Mouse (Mus musculus): Measurements from ENCODE around the gene Uba3. TPM values are rescaled to one million over a fixed set of nuclear protein-coding genes. Genes with fewer than 3 reads are reported as not detected.
A peak's percentile ranks its signal among the peaks of the same experiment; 100 is the strongest.

Gene Uba3
- polyA plus RNA-seq, 1 experiment: 16.6 TPM

DNA sequence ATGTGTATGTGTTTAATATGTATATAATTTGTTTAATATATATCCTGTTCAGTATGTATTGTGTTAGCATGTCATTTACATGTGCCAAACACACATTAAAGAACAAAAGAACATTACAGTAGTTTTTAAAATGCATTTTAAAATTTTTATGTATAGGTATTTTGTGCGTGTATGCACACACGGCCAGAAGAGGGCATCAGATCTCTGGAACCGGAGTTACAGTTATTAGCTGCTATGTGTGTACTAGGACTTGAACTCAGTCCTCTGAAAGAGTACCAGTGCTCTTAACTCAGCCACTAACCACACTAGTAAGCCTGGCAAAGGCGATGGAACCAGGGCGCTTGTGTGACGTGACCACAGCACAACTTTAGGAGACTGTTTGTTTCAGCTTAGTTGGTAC is 55.3 kb downstream of the Uba3 start:
- TF ChIP-seq POLR2A (IDR thresholded peaks at IDR 0.05; ENCODE audit: low read depth, low read length) (no peak), CTCF (conservative IDR thresholded peaks at IDR 0.05; ENCODE audit: insufficient read depth, insufficient read length, low read depth, low read length) (no peak)
- Histone ChIP-seq H3K36me3 (ENCODE audit: control insufficient read depth, insufficient read depth, low read length) (peaks cover 2% of the 10 kb centered on the region), H3K27ac (ENCODE audit: insufficient read depth, low read depth, low read length) (no peak overlapping the region), H3K4me3 (ENCODE audit: insufficient read depth, low read depth, low read length) (no peak overlapping the region), H3K27me3 (replicated peaks; ENCODE audit: control insufficient read depth, insufficient read depth, low read length) (no peaks in the 10 kb centered on the region), H3K4me1 (ENCODE audit: control insufficient read depth, insufficient read depth, low read length) (peaks cover 7% of the 10 kb centered on the region; the same call in 1 of the 2 replicates)
- 81% methylated on average over 6 of the region's 6 CpGs for WGBS
- no peak for DNase-seq

DNA sequence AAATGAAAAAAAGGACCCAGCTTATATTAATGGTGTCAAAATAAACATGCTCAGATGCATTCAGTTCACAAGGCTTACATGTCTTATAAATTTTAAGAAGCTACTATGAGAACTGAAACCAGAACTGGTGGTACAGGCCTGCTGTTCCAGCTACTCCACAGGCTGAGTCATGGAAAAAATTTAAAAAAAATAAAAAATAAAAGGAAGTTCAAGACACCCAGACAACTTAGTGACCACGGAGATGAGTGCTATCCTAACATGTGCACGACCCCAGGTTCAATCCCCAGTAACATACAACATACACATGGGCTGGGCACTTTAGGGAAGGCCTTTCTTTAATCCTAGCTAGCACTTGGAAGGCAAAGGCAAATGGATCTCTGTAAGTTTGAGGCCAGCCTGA is 55.7 kb downstream of the Uba3 start:
- peaks cover 7% of the 10 kb centered on the region; the same call in 1 of the 2 replicates for H3K4me1 ChIP-seq (ENCODE audit: control insufficient read depth, insufficient read depth, low read length)
- 78% methylated on average over 2 of the region's 2 CpGs for WGBS
- peaks cover 2% of the 10 kb centered on the region for H3K36me3 ChIP-seq (ENCODE audit: control insufficient read depth, insufficient read depth, low read length)
- no peaks in the 10 kb centered on the region for H3K27me3 ChIP-seq (replicated peaks; ENCODE audit: control insufficient read depth, insufficient read depth, low read length)
- no peak overlapping the region for H3K4me3 ChIP-seq (ENCODE audit: insufficient read depth, low read depth, low read length)
- TF ChIP-seq POLR2A (IDR thresholded peaks at IDR 0.05; ENCODE audit: low read depth, low read length) (no peak), CTCF (conservative IDR thresholded peaks at IDR 0.05; ENCODE audit: insufficient read depth, insufficient read length, low read depth, low read length) (no peak)
- no peak for DNase-seq
- no peak overlapping the region for H3K27ac ChIP-seq (ENCODE audit: insufficient read depth, low read depth, low read length)

DNA sequence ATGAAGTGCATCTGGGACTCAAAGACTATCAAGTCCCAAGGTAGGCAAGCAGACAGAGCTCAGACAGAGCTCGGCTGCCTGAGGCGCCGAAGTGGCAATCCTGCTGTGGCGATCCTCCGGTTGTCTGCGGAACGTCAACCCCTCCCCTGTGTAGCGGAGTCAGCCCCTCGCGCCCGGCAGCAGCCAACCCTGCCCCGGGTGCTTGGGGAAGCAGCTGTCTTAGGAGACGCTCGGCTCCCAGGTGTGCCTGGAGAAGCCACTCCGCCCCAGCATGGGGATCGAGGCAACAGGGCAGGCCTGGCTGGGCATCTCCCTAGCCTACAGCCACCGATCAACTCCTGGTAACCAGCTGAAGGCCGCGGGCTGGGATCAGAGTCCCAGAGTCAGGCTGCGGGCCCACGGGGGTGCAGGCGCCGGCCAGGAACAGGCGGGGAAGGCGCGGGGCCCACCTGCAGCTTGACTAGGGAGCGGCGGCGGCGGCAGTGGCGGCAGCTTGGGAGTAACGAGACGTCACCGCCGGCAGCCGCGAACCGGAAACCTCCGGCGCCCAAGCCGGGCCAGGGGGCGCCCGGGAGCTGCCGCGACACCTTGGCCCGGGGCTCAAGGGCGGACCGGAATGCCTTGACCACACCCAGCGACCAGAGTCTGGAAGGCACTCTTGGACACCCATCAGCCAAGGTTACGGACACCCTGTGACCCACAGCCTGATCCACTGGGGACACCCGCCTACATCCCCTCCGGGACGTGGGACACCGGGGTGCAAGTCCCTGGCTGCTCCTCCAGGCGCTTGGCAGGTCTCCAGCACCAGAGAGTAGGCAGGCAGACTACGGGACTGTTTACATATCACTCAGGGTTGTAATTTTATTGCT is 56.8 kb downstream of the Uba3 start, which contains the start of gene Eogt:
Eogt (minus strand) TSS at position 800 of the 869 bp plus-strand sequence.
- Histone ChIP-seq H3K4me3 (ENCODE audit: insufficient read depth, low read depth, low read length) (peak within 1 kb of the TSS; percentile 70), H3K4me1 (ENCODE audit: control insufficient read depth, insufficient read depth, low read length) (peaks cover 7% of the 10 kb centered on the region; the same call in 1 of the 2 replicates), H3K27me3 (replicated peaks; ENCODE audit: control insufficient read depth, insufficient read depth, low read length) (no peaks in the 10 kb centered on the region), H3K27ac (ENCODE audit: insufficient read depth, low read depth, low read length) (peak within 1 kb of the TSS; percentile 71), H3K36me3 (ENCODE audit: control insufficient read depth, insufficient read depth, low read length) (no peaks in the 10 kb centered on the region; the same call in none of the 2 replicates)
- TF ChIP-seq CTCF (conservative IDR thresholded peaks at IDR 0.05; ENCODE audit: insufficient read depth, insufficient read length, low read depth, low read length): no peak
- TF ChIP-seq POLR2A (IDR thresholded peaks at IDR 0.05; ENCODE audit: low read depth, low read length): no peak
- DNase-seq: peak; percentile 94
- under 1% methylated on average over 56 of the region's 56 CpGs for WGBS

- H3K4me3 ChIP-seq (ENCODE audit: insufficient read depth, low read depth, low read length): peak overlapping the region; percentile 70
- 6% methylated on average over 18 of the region's 18 CpGs for WGBS
- H3K27ac ChIP-seq (ENCODE audit: insufficient read depth, low read depth, low read length): peak overlapping the region; percentile 71
- DNase-seq: peak; percentile 77
- H3K4me1 ChIP-seq (ENCODE audit: control insufficient read depth, insufficient read depth, low read length): peaks cover 7% of the 10 kb centered on the region; the same call in 1 of the 2 replicates
- H3K36me3 ChIP-seq (ENCODE audit: control insufficient read depth, insufficient read depth, low read length): no peaks in the 10 kb centered on the region; the same call in none of the 2 replicates
- TF ChIP-seq POLR2A (IDR thresholded peaks at IDR 0.05; ENCODE audit: low read depth, low read length) (no peak), CTCF (conservative IDR thresholded peaks at IDR 0.05; ENCODE audit: insufficient read depth, insufficient read length, low read depth, low read length) (no peak)
- no peaks in the 10 kb centered on the region for H3K27me3 ChIP-seq (replicated peaks; ENCODE audit: control insufficient read depth, insufficient read depth, low read length)
Measured at GRCm38 (mm10) chr6:97147755-97148382, 57.6 kb downstream of the Uba3 start.

GRCm38 (mm10) chr6:97145156-97145555 is 60.3 kb downstream of the Uba3 start:
- TF ChIP-seq POLR2A (IDR thresholded peaks at IDR 0.05; ENCODE audit: low read depth, low read length) (no peak), CTCF (conservative IDR thresholded peaks at IDR 0.05; ENCODE audit: insufficient read depth, insufficient read length, low read depth, low read length) (no peak)
- Histone ChIP-seq H3K27ac (ENCODE audit: insufficient read depth, low read depth, low read length) (0 out of 2 replicates have a peak overlapping the region, but pooled peaks have one; percentile 41), H3K4me1 (ENCODE audit: control insufficient read depth, insufficient read depth, low read length) (peaks cover 7% of the 10 kb centered on the region; the same call in 1 of the 2 replicates), H3K27me3 (replicated peaks; ENCODE audit: control insufficient read depth, insufficient read depth, low read length) (no peaks in the 10 kb centered on the region), H3K36me3 (ENCODE audit: control insufficient read depth, insufficient read depth, low read length) (no peaks in the 10 kb centered on the region; the same call in none of the 2 replicates), H3K4me3 (ENCODE audit: insufficient read depth, low read depth, low read length) (no peak overlapping the region)
- no peak for DNase-seq
- WGBS: 77% methylated on average over 7 of the region's 7 CpGs

DNA sequence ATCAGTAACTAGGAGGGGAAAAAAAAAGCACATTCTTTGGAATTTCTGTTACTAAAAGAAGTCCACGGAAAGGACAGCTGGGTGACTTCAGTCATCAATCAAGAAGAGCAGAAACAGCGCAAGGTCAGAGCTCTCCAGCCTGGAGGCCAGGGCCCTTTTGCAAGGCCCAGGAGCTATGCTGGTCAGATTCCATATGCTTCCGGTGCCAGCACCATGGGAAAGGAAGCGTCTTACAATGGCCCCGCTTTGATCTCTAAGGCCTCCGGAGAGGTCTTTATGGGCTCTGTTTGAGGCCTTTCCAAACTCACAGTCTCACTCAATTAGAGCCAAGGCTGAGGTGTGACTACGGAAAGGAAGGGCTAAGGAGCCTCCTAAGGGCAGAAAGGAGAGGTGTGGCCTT is 61.1 kb downstream of the Uba3 start:
- TF ChIP-seq POLR2A (IDR thresholded peaks at IDR 0.05; ENCODE audit: low read depth, low read length): no peak
- no peak for TF ChIP-seq CTCF (conservative IDR thresholded peaks at IDR 0.05; ENCODE audit: insufficient read depth, insufficient read length, low read depth, low read length)
- 41% methylated on average over 7 of the region's 7 CpGs for WGBS
- Histone ChIP-seq H3K27ac (ENCODE audit: insufficient read depth, low read depth, low read length) (peak overlapping the region; percentile 41; the same call in 1 of the 2 replicates), H3K4me3 (ENCODE audit: insufficient read depth, low read depth, low read length) (no peak overlapping the region), H3K4me1 (ENCODE audit: control insufficient read depth, insufficient read depth, low read length) (peaks cover 7% of the 10 kb centered on the region; the same call in 1 of the 2 replicates), H3K36me3 (ENCODE audit: control insufficient read depth, insufficient read depth, low read length) (peaks cover 3% of the 10 kb centered on the region), H3K27me3 (replicated peaks; ENCODE audit: control insufficient read depth, insufficient read depth, low read length) (no peaks in the 10 kb centered on the region)
- peak; percentile 91 for DNase-seq
